Mouse (Mus musculus): ENCODE data around the gene Ccdc91. TPM values are rescaled to one million over a fixed set of nuclear protein-coding genes. Genes with fewer than 3 reads are reported as not detected.

The Ccdc91 gene
- polyA plus RNA-seq (2012; rRNA removed): 15.7 and 17.9 TPM in 2 replicates

GRCm38 (mm10) chr6:147475727-147476613, at the start of gene Ccdc91:
Gene Ccdc91, plus strand, starts transcription at chr6:147475828.

Other genes starting within 250 kb of the Ccdc91 start
- 2.0 and 2.6 TPM in 2 replicates for gene Pthlh, start 211.6 kb upstream of the Ccdc91 start, polyA plus RNA-seq (2012; rRNA removed)